Mouse (Mus musculus): ENCODE measurements around the gene Ltf. TPM values are rescaled to one million over a fixed set of nuclear protein-coding genes. Genes with fewer than 3 reads are reported as not detected.
A peak's percentile ranks its signal among the peaks of the same experiment; 100 is the strongest.

Ltf gene
- total RNA-seq (2021) = under 1 TPM in 1 of 2 experiments, not detected in 1; 0.07 TPM
- long read RNA-seq, experiment 1 = 0 reads
- long read RNA-seq, experiment 2 = 0 reads

DNA sequence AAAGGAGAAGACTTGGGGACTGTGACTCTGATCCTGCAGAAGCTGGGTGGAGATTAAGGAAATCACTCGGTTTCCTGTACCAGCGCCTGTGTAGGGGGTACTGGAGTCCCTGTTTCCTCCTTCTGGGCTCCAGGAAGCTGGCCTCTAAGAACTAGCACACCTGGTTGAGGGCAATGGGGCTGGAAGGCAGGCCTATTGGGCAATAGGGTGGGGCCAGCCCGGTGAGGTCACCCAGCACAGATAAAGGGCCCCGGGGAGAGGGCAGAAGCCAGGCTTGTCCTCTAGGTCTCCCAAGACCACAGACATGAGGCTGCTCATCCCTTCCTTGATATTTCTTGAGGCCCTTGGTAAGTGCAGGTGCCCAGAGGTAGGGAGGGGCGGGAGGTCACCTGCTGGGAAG lies at the start of gene Ltf:
TSS of gene Ltf (plus strand) at position 250 of the 400 bp plus-strand sequence.
- no peak for DNase-seq (ENCODE audit: low spot score)

DNA sequence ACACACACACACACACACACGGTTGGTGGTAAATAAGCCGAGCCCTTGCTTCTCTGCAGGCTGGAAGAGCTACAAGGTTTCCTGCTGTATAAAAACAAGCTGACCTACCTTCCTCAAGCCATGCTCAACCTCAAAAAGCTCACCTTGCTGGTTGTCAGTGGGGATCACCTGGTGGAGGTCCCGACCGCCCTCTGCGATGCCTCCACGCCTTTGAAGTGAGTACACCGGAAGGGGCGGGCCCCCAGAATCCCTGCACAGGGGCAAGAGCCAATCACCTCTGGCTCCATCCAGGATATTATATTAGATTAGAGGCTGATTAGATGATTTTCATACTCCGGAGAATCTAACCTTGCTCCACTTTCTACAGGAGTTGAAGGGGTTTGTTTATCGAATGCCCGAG lies 39.7 kb upstream of the Ltf start:
- DNase-seq (ENCODE audit: low spot score) = no peak

DNA sequence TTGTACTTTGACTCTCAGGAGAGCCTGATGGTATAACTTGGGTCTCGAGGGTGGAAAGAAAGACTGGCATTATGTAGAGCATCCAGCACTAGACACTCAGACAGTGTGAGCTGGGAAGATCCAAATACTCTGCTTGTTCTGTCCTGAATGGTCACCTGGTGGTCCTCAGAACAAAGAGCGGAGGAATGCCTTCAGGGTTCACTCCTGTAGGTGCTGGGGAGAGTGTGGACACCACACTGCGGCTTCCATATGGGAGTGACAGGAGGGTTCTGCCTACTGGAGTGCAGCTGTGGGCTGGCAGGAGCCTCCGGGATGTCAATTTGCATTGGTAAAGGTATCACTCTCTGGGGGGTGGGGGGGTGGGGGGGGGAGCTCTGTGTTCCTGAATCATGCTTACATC lies 36.7 kb upstream of the Ltf start:
- no peak for DNase-seq (ENCODE audit: low spot score)

GRCm38 (mm10) chr9:110984096-110984495 lies 35.0 kb upstream of the Ltf start:
- DNase-seq (ENCODE audit: low spot score) = no peak

DNA sequence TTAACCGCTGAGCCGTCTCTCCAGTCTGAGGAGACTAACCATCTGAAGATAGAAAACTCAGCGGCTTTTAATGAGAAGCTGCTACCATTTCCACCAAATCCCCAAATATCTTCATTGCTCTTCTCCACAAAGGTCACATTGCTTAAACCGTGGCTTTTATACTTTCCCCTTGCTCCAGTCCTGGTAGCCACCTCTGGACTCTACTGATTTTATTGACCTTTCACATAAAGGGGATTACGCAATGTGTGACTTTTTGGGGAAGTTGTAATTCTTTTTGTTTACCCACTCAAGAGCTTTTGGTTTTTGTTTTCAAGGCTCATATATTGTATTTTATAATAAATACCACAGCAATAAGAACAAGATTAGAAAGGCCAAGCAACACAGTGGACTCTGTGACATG lies 33.5 kb upstream of the Ltf start:
- no peak for DNase-seq (ENCODE audit: low spot score)

DNA sequence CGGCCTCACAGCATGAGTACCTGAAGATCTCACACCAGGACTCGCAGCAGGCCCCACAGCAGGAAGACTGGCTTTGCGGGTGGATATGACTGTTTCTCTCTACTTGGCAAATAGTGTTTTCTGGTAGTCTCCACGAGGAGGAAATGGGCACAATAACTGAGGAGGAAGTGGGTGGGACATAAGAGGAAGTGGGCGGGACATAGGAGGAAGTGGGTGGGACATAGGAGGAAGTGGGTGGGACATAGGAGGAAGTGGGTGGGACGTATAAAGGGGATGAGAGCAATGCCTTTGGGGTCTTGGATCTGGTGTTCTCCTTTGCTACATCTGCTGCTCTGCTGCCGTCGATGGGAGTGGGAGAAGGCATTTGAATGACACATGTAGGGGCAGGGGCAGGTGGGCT lies 33.1 kb upstream of the Ltf start:
- no peak for DNase-seq (ENCODE audit: low spot score)

DNA sequence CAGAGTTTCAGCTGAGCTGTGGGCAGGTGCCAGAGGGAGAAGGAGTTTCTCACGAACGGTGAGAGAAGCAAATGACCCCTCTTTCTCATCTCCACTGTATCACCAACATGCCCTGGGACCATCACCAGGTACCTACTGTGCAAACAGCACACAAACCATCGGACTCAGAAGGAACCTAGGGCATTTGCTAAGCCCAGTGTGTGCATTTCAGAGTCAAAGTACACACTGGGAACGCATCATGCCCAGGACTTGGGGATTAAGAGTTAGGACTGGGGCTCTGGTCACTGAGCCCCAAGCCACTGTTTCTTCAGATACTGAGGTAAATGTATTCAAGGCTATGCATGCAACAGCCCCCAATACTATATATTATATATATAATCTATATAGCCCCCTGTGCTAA lies 31.7 kb upstream of the Ltf start:
- no peak for DNase-seq (ENCODE audit: low spot score)

- DNase-seq (ENCODE audit: low spot score) = no peak
These were observed 31.0 kb upstream of the Ltf start for GRCm38 (mm10) chr9:110988078-110988477.

- DNase-seq (ENCODE audit: low spot score) = no peak
These were observed 29.9 kb upstream of the Ltf start for GRCm38 (mm10) chr9:110989141-110989540.

DNA sequence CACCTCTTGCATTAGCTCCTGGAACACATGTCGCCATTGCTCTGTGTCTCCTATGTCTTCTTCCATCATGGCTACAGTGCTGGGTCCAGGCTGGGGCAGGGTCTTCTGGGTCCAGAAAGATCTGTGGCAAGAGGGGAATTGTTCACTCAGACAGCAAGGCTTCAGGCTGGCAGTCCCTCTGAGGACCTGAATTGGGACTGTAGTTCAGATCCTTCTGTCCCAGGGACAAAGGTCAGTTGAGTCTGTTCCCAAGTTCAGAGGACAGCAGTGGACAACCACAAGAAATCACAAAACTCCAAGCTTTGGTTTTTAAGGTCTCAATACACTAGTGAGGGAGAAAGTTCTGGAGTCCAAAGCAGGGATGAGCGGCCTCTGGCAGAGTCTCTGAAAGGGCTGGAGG lies 29.5 kb upstream of the Ltf start:
- DNase-seq (ENCODE audit: low spot score) = no peak

- peak; percentile 24 for DNase-seq (ENCODE audit: low spot score)
These were observed 28.9 kb upstream of the Ltf start, which contains the start of gene Rtp3 for GRCm38 (mm10) chr9:110990204-110990603. Gene Rtp3 (minus strand): TSS chr9:110990583.

DNA sequence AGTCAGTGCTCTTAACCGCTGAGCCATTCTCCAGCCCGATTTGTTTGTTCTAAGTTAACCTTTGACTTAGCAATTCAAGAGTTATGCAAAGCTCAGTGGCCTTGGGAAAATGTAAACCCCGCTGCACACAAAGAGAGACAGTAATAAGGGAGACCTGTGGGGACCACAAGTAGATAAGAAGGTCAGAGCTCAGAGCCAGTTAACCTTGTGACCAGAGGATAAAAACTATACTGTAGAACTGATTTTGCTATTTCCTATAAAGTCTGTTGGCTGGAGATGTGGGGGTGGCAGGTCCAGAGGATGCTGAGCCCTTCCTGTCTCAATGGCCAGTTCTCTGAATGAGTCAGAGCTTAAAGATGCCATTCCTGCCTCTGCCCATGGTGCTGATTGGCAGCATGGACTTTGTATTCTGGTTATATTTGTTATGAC lies 25.8 kb upstream of the Ltf start:
- no peak for DNase-seq (ENCODE audit: low spot score)

DNA sequence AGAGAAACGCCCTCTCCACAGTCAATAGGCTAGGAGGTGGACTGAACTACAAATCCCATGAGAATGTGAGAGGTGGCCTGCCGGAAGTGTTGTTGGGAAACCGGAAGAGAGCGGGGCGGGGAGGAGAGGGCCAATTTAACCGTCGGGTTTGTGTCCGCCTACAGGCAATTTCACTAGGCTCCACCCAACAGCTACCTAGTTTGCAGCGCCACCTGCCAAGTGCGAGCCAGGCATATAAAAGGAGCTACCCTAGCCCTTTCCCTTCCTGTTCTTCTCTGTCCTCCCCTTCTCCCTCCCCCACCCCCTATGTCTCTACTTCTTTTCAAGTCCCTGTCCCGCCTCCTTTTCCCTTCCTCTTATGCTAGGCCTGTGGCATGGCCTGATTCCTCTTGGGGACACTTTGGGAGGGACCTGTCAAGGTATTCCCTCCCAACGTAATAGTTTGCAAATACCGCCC lies 24.3 kb upstream of the Ltf start:
- DNase-seq (ENCODE audit: low spot score) = peak; percentile 79

- peak; percentile 85 for DNase-seq (ENCODE audit: low spot score)
These were observed 21.8 kb upstream of the Ltf start for GRCm38 (mm10) chr9:110997245-110997644.

DNA sequence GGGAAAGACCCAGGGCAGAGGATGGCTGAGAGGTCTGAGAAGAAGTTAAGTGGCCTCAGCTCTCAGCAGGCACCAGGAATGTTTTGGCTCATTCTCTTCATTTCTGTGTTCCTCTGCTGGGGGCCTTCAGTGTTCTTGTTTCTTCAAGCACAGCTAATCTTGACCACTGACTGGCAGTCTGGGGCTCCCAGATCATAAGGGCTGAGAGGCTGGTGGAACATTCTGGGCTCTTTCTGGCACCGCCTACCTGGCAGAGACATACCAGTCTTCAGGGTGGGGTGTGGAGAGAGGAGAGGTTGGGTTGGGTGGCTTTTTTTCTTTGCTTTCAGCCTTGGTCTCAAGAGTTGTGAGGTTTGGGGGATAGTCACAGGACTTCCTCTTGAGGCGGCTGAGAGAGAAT lies 20.0 kb upstream of the Ltf start:
- DNase-seq (ENCODE audit: low spot score) = no peak

DNA sequence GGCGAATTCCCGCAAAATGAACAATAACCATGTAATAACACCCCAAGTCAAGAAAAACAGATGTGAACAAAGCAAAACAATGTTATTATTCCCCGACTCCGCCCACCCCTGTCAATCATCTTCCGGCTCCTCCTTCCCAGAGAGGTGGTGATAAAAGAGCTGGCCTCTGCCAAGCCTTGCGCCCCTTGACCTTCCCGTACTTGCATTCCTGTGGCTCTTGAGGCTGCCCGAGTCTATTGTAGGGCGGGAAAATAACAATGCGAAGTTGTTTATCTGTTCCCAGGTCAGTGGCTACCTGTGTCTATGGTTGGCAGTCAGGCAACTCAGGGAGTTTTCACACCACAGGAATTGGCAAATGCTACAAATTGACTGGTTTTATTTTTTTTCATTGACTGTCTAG lies 19.2 kb upstream of the Ltf start:
- DNase-seq (ENCODE audit: low spot score) = no peak

- no peak for DNase-seq (ENCODE audit: low spot score)
These were observed 17.4 kb upstream of the Ltf start for GRCm38 (mm10) chr9:111001621-111002020.

DNA sequence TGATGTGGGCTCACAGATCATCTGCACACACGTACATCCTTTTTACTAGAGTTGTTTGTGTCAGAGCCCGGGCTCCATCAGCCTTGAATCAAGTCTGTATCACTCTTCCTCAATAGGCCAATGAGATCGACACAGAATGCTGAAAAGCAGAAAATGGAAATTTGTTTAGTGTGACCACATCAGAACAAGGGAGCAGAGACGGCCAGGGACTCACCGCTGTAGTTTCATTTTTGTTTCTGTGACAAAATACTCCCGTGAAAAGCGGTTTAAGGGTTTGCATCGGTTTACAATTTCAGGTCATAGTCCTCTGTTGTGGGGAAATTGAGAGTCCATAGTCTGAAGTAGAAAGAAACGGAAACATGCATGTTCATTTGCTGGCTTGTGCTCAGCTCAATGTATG lies 15.8 kb upstream of the Ltf start:
- DNase-seq (ENCODE audit: low spot score) = no peak

DNA sequence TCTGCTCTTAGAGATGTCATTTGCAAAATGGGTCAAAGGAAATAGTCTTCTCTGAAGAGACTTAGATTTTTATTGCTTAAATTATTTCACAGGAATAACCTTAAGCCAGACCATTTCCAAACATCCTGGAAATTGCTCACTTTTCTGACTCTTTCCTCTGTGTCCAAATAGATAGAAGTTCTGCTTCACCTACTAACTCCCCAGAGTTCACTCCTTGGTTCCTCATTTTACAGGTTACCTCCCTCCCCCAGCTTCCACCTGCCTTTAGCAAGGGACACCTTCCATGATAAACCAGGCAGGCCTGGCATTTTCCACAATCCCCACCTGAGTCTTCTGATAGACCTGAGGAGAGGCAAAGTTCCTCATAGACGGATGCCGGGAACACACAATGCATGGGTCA lies 12.5 kb upstream of the Ltf start:
- DNase-seq (ENCODE audit: low spot score) = no peak

DNA sequence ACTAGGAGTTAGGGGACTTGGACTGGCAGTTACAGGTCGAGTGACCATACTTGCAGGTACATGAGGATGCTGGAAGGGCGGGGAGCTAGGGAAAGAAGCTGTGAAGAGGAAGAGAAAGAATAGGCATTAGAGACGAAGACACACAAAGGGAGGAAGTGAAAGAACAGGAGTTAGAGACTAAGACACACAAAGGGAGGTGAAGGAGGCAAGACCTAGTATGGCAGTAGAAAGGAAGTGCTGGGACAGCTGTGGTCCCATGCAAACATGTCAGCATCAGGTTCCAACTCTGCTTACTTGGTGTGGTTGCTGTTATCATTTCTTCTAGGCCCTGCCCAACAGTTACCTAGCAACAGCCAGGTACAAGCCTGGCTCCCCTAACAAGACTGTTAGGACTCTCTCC lies 9.3 kb upstream of the Ltf start:
- DNase-seq (ENCODE audit: low spot score) = no peak

GRCm38 (mm10) chr9:111011550-111011949 lies 7.5 kb upstream of the Ltf start:
- DNase-seq (ENCODE audit: low spot score) = no peak

DNA sequence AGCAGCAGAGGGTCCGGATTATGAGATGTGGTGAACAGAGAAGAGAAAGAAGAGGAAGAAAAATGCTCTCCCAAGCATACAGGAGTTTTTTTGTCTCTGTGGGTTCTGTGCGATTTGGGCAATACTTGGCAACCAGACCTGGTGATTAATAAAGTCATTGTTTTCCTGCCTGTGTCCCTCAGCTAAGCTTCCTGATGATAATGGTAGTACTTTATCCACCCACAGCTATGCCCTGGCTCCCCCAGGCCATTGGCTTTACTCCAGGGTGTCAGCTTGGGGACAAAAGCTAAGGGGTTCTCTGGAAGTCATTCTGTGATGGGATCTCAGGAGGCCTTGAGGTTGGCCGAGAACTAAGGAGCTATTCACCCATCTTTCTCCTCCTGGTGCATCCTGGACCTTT lies 7.0 kb upstream of the Ltf start:
- no peak for DNase-seq (ENCODE audit: low spot score)

- no peak for DNase-seq (ENCODE audit: low spot score)
These were observed 3.4 kb upstream of the Ltf start for GRCm38 (mm10) chr9:111015658-111016057.

GRCm38 (mm10) chr9:111026791-111027190 lies 7.7 kb downstream of the Ltf start:
- DNase-seq (ENCODE audit: low spot score) = no peak

Measured in gastrocnemius, adult 18-20 months (tissue).